Mouse (Mus musculus) monocyte, adult 5-6 weeks (primary cell): ENCODE results near the gene Fjx1. TPM values are rescaled to one million over a fixed set of nuclear protein-coding genes. Genes with fewer than 3 reads are reported as not detected.

ENCODE experiments used
- ATAC-seq: fragments of 153-309, 156-312 bp; replicated peaks from 2 replicates; pipeline ENCODE4 v1.8.0; 2017; ENCODE audit warnings: mild to moderate bottlenecking; ENCODE audit not compliant: low TSS enrichment, insufficient number of reproducible peaks, severe bottlenecking, poor library complexity, low FRiP score
- total RNA-seq: library from RNA; stranded (forward); fragments of 200-1000, 200-491, 200-594 nt; gene quantifications from 3 replicates; pipeline ENCODE4 v1.2.3, GENCODE M21; 2017

Gene Fjx1
- total RNA-seq, 1 experiment from 2014 or later: not detected

DNA sequence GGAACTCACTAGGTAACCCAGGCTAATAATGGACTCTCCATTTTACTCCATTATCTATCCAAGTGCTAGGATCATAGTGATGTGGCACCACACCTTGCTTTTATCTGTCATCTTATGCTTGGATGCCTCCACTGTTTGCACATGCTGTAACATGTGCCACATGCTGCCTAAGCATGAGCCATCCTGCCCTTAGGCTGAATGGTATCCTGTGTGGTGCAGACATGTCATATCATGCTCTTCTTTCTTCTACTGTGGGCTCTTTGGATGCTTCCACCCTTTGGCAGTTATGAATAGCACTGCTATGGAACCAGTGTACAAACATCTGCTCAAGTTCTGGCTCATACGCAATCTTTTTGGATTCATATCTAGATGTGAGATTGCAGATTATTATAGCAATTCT lies 18.4 kb downstream of the Fjx1 start:
- no peak for ATAC-seq

GRCm38 (mm10) chr2:102431084-102431483 lies 21.2 kb downstream of the Fjx1 start:
- no peak for ATAC-seq

DNA sequence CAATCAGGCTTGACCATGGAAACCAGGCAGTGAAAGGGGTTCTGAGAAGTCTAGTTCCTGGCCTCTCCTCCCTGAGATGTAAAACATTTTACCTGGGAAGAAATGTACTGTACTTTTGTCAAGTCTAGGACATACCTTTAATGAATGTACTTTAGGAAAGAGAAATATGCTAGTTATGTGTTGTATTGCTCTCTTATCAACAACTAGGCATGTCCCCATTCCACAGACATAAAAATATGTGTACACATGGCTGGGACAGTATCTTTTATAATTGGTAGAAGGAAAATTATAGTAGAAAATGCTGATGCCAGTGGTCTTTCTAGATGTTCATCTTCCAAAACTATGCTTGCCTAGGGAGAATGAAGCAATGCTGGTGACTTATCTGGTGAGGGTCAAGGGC lies 24.3 kb downstream of the Fjx1 start:
- ATAC-seq: no peak

GRCm38 (mm10) chr2:102426434-102426833 lies 25.9 kb downstream of the Fjx1 start:
- no peak for ATAC-seq

DNA sequence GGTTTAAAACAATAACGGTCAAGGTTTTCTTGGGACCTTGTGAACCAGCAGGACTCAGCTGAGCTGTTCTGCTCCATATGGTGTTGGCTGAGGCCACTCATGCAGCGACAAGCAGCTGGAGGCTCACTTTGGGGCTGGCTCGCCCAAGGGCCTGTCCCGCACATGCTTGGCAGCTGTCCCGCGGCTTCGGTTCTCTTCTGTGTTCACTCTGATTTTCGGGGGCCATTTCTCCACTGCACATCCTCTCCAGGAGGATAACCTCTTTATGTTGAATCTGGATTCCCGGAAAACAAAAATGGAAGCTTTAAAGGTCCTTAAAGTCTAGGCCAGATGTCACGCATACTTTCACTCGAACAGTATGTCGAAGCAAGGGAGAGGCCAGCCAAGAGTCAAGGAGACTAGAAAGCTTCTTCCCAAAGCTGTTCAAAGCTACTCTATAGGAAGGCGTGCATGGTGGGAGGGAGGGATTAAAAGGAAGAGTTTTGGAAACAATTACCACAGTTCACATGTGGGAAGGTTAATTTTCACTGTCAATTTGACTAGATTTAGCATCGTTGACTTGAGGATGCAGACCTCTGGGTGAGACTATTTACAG lies 36.1 kb downstream of the Fjx1 start:
- ATAC-seq: no peak

DNA sequence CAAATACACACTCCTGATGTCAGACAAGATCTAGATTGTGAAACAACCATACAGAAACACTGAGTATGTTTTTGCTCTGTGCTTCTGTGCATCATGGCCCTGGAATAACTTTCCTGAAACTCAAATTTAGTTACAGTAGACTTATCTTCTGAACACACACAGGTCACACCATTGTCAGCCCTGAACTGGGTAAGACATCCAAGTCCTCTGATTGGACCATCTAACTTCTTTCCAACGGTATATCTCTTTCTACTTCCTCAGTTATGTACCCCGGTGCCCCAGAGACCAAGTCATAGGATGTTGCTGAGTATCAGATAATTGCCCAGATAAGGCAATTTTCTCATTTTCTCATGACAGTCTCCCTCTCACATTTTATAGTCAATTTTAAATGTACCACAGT lies 39.6 kb downstream of the Fjx1 start:
- ATAC-seq: no peak

DNA sequence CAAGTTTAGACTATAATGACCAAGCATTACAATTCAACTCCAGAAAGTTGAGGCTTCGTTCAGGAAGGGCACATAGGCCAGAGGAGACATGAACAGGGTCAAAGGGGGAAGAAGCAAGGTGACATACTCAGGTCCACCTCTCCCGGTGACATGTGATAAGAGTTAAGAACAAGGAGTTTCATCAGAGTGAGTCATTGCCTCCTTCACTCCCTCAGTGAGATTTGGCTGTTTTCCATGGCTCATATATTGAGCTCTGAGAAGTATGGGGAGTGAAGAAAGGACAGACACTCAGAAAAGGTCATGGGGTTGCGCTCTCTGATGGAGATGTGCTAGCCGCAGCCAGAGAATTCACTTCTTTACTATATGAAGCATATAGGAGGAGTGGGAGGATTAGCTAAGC lies 41.7 kb downstream of the Fjx1 start:
- no peak for ATAC-seq

- ATAC-seq: no peak
These were observed 42.6 kb downstream of the Fjx1 start for GRCm38 (mm10) chr2:102409741-102410140.

- ATAC-seq: no peak
These were observed 44.7 kb downstream of the Fjx1 start, which contains the start of gene Trim44 for GRCm38 (mm10) chr2:102407363-102408184. Trim44 (minus strand) TSS chr2:102407828.

- ATAC-seq: no peak
These were observed 45.7 kb downstream of the Fjx1 start for GRCm38 (mm10) chr2:102406324-102407304.

GRCm38 (mm10) chr2:102403982-102404381 lies 48.3 kb downstream of the Fjx1 start:
- no peak for ATAC-seq

DNA sequence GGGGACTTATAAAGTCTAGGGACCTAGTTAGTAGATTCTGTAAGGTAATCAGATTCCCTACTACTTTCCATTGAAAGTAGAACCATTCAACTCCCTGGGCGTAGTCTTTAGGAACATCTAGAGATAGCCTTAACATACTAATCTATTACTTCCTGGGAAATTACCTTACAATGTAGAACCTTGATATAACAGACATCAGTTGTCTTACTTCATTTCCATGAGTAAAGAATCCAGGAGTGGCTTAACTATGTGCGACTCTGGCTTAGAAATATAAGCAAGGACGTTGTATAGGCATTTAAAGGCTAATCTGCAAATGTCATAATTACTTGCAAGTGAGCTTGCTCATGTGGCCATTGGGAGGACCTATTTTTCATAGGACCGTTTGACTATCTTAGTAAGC lies 49.0 kb downstream of the Fjx1 start:
- no peak for ATAC-seq

GRCm38 (mm10) chr2:102401352-102401692 lies 51.0 kb downstream of the Fjx1 start:
- ATAC-seq: no peak

GRCm38 (mm10) chr2:102400605-102401351 lies 51.5 kb downstream of the Fjx1 start:
- peak; percentile 72 for ATAC-seq

DNA sequence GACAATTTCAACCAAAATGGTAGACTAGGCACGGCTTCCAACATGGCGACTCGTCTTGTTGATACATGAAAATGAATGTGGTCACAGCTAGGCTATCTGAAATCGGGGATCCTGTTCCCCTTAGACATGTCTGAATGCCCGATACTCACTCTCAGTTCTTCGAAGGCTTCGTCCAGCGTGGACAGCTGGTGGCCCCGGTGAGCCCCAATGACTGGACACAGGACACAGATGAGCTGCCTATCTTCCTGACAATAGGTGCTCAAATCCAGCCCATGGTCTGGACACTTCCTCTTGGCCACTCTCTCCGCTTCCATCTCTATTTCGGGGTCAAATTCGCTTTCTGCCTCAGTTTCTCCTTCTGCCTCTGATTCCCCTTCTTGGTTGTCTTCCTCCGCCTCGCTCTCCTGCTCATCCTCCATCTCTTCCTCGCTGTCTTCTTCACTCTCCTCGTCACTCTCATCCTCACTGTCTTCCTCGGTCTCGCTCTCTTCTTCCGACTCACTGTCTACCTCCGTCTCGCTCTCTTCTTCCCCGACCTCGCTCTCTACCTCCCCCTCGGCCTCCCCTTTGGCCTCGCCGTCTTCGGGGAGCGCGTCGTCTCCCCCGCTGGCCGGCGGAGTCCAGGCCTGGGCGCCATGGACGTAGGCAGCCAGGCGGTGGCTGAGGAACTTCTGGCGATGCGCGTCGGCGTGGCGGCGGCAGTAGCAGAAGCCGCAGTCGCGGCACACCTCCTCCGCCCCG lies 52.3 kb downstream of the Fjx1 start:
- peak; percentile 24; the same call in 1 of the 2 replicates for ATAC-seq
